Mouse (Mus musculus): ENCODE measurements at regions not wholly inside any gene's neighbourhood (a gene's known extent, or its start where the extent isn't known, plus 50 kb on each side); places are given as distances from the start of the nearest gene placed in this dataset.
A peak's percentile ranks its signal among the peaks of the same experiment; 100 is the strongest.

- Histone ChIP-seq H3K27me3 (ENCODE audit: insufficient read depth, poor library complexity, severe bottlenecking) (peaks cover 19% of the 10 kb centered on the region), H3K36me3 (no peaks in the 10 kb centered on the region), H3K4me3 (no peak overlapping the region), H3K4me1 (peaks cover 2% of the 10 kb centered on the region; the same call in 1 of the 2 replicates), H3K9me3 (no peaks in the 10 kb centered on the region), H3K27ac (no peak overlapping the region)
- whole genome bisulfite sequencing: 75% methylated on average over 4 of the region's 4 CpGs
- DNase-seq (ENCODE audit: low spot score): no peak
These were observed 227.8 kb downstream of the Cyp26b1 start for GRCm38 (mm10) chr6:84365914-84366313.

GRCm38 (mm10) chr6:84364964-84365363 lies 228.7 kb downstream of the Cyp26b1 start:
- peaks cover 11% of the 10 kb centered on the region for H3K27me3 ChIP-seq (ENCODE audit: insufficient read depth, poor library complexity, severe bottlenecking)
- DNase-seq (ENCODE audit: low spot score): no peak

GRCm38 (mm10) chr6:84362331-84362730 lies 231.4 kb downstream of the Cyp26b1 start:
- Histone ChIP-seq H3K27ac (no peak overlapping the region), H3K36me3 (no peaks in the 10 kb centered on the region), H3K4me1 (peaks cover 2% of the 10 kb centered on the region; the same call in 1 of the 2 replicates), H3K27me3 (ENCODE audit: insufficient read depth, poor library complexity, severe bottlenecking) (peaks cover 22% of the 10 kb centered on the region), H3K9me3 (no peaks in the 10 kb centered on the region), H3K4me3 (no peak overlapping the region)
- 84% methylated on average over 1 of the region's 1 CpGs for WGBS
- DNase-seq (ENCODE audit: low spot score): no peak

More at GRCm38 (mm10) chr6:84364964-84365363, 228.7 kb downstream of the Cyp26b1 start:
- no peak overlapping the region for H3K4me3 ChIP-seq
- no peaks in the 10 kb centered on the region for H3K36me3 ChIP-seq
- H3K27ac ChIP-seq: no peak overlapping the region
- H3K4me1 ChIP-seq: peaks cover 2% of the 10 kb centered on the region; the same call in 1 of the 2 replicates
- 11% methylated on average over 2 of the region's 2 CpGs for WGBS
- H3K9me3 ChIP-seq: no peaks in the 10 kb centered on the region

GRCm38 (mm10) chr6:84357911-84358310 lies 235.8 kb downstream of the Cyp26b1 start:
- Histone ChIP-seq H3K27ac (no peak overlapping the region), H3K36me3 (no peaks in the 10 kb centered on the region), H3K4me1 (no peaks in the 10 kb centered on the region), H3K27me3 (ENCODE audit: insufficient read depth, poor library complexity, severe bottlenecking) (peaks cover 17% of the 10 kb centered on the region; the same call in 1 of the 2 replicates), H3K9me3 (no peaks in the 10 kb centered on the region), H3K4me3 (no peak overlapping the region)
- 83% methylated on average over 10 of the region's 10 CpGs for WGBS
- DNase-seq (ENCODE audit: low spot score): no peak

GRCm38 (mm10) chr6:84353425-84354220 lies 240.1 kb downstream of the Cyp26b1 start:
- Histone ChIP-seq H3K27me3 (ENCODE audit: insufficient read depth, poor library complexity, severe bottlenecking) (peaks cover 12% of the 10 kb centered on the region; the same call in 1 of the 2 replicates), H3K9me3 (no peaks in the 10 kb centered on the region)

GRCm38 (mm10) chr6:84344936-84345335 lies 248.8 kb downstream of the Cyp26b1 start:
- no peak for DNase-seq (ENCODE audit: low spot score)
- H3K27ac ChIP-seq: no peak overlapping the region
- H3K4me3 ChIP-seq: no peak overlapping the region
- peaks cover 20% of the 10 kb centered on the region; the same call in 1 of the 2 replicates for H3K27me3 ChIP-seq (ENCODE audit: insufficient read depth, poor library complexity, severe bottlenecking)
- H3K4me1 ChIP-seq: no peaks in the 10 kb centered on the region
- 86% methylated on average over 12 of the region's 12 CpGs for WGBS
- no peaks in the 10 kb centered on the region for H3K9me3 ChIP-seq
- H3K36me3 ChIP-seq: no peaks in the 10 kb centered on the region

More at GRCm38 (mm10) chr6:84353425-84354220, 240.1 kb downstream of the Cyp26b1 start:
- Histone ChIP-seq H3K4me1 (no peaks in the 10 kb centered on the region), H3K36me3 (no peaks in the 10 kb centered on the region), H3K27ac (no peak overlapping the region), H3K4me3 (no peak overlapping the region)
- 71% methylated on average over 6 of the region's 6 CpGs for WGBS
- no peak for DNase-seq (ENCODE audit: low spot score)

- no peaks in the 10 kb centered on the region for H3K4me1 ChIP-seq
- H3K9me3 ChIP-seq: peaks cover 3% of the 10 kb centered on the region
- H3K27me3 ChIP-seq (ENCODE audit: insufficient read depth, poor library complexity, severe bottlenecking): no peaks in the 10 kb centered on the region
- H3K27ac ChIP-seq: no peak overlapping the region
- H3K36me3 ChIP-seq: no peaks in the 10 kb centered on the region
- 80% methylated on average over 10 of the region's 10 CpGs for WGBS
- no peak for DNase-seq (ENCODE audit: low spot score)
- no peak overlapping the region for H3K4me3 ChIP-seq
These were observed 260.0 kb downstream of the Cyp26b1 start for GRCm38 (mm10) chr6:84333666-84334179.

GRCm38 (mm10) chr6:84329106-84329505 lies 264.6 kb downstream of the Cyp26b1 start:
- WGBS: 57% methylated on average over 7 of the region's 7 CpGs
- H3K27ac ChIP-seq: 0 out of 2 replicates have a peak overlapping the region, but pooled peaks have one; percentile 0
- H3K27me3 ChIP-seq (ENCODE audit: insufficient read depth, poor library complexity, severe bottlenecking): no peaks in the 10 kb centered on the region; the same call in 1 of the 2 replicates

GRCm38 (mm10) chr6:84328030-84328390 lies 265.7 kb downstream of the Cyp26b1 start:
- H3K36me3 ChIP-seq: no peaks in the 10 kb centered on the region
- 29% methylated on average over 3 of the region's 3 CpGs for WGBS
- H3K4me1 ChIP-seq: peaks cover 13% of the 10 kb centered on the region; the same call in 1 of the 2 replicates
- peaks cover 3% of the 10 kb centered on the region for H3K9me3 ChIP-seq
- H3K27ac ChIP-seq: no peak overlapping the region
- no peaks in the 10 kb centered on the region; the same call in 1 of the 2 replicates for H3K27me3 ChIP-seq (ENCODE audit: insufficient read depth, poor library complexity, severe bottlenecking)
- DNase-seq (ENCODE audit: low spot score): no peak
- no peak overlapping the region for H3K4me3 ChIP-seq

More at GRCm38 (mm10) chr6:84329106-84329505, 264.6 kb downstream of the Cyp26b1 start:
- DNase-seq (ENCODE audit: low spot score): no peak
- Histone ChIP-seq H3K9me3 (peaks cover 3% of the 10 kb centered on the region), H3K4me1 (peaks cover 13% of the 10 kb centered on the region; the same call in 1 of the 2 replicates), H3K4me3 (no peak overlapping the region), H3K36me3 (no peaks in the 10 kb centered on the region)

GRCm38 (mm10) chr6:84327306-84328029 lies 266.2 kb downstream of the Cyp26b1 start:
- Histone ChIP-seq H3K27ac (no peak overlapping the region), H3K4me3 (no peak overlapping the region), H3K36me3 (no peaks in the 10 kb centered on the region), H3K4me1 (peaks cover 13% of the 10 kb centered on the region; the same call in 1 of the 2 replicates), H3K27me3 (ENCODE audit: insufficient read depth, poor library complexity, severe bottlenecking) (no peaks in the 10 kb centered on the region; the same call in 1 of the 2 replicates), H3K9me3 (no peaks in the 10 kb centered on the region)
- DNase-seq (ENCODE audit: low spot score): no peak
- 57% methylated on average over 5 of the region's 5 CpGs for WGBS

GRCm38 (mm10) chr6:84325384-84326114 lies 268.2 kb downstream of the Cyp26b1 start:
- Histone ChIP-seq H3K4me3 (no peak overlapping the region), H3K27ac (no peak overlapping the region), H3K36me3 (no peaks in the 10 kb centered on the region), H3K27me3 (ENCODE audit: insufficient read depth, poor library complexity, severe bottlenecking) (peaks cover 8% of the 10 kb centered on the region), H3K4me1 (peaks cover 13% of the 10 kb centered on the region; the same call in 1 of the 2 replicates), H3K9me3 (no peaks in the 10 kb centered on the region)
- no peak for DNase-seq (ENCODE audit: low spot score)
- 59% methylated on average over 5 of the region's 5 CpGs for WGBS

- H3K27me3 ChIP-seq (ENCODE audit: insufficient read depth, poor library complexity, severe bottlenecking): peaks cover 12% of the 10 kb centered on the region
- no peak overlapping the region for H3K4me3 ChIP-seq
- no peak overlapping the region for H3K27ac ChIP-seq
- 90% methylated on average over 4 of the region's 4 CpGs for WGBS
- H3K4me1 ChIP-seq: peaks cover 13% of the 10 kb centered on the region; the same call in 1 of the 2 replicates
- no peak for DNase-seq (ENCODE audit: low spot score)
- H3K36me3 ChIP-seq: no peaks in the 10 kb centered on the region
- H3K9me3 ChIP-seq: no peaks in the 10 kb centered on the region
These were observed 269.5 kb downstream of the Cyp26b1 start for GRCm38 (mm10) chr6:84324185-84324584.
